Mouse (Mus musculus): ENCODE measurements around the gene Ctbp2. TPM values are rescaled to one million over a fixed set of nuclear protein-coding genes. Genes with fewer than 3 reads are reported as not detected.
A peak's percentile ranks its signal among the peaks of the same experiment; 100 is the strongest.

The Ctbp2 gene
- polyA plus RNA-seq, 1 experiment from 2014 or later: 134 TPM

- Histone ChIP-seq H3K9ac (ENCODE audit: low read depth, low read length) (no peak overlapping the region), H3K27me3 (ENCODE audit: control insufficient read depth, insufficient read depth, low read length) (no peaks in the 10 kb centered on the region), H3K27ac (ENCODE audit: low read depth, low read length) (no peak overlapping the region), H3K4me2 (replicated peaks; ENCODE audit: low read depth, low read length) (no peak overlapping the region), H3K9me3 (ENCODE audit: control insufficient read depth, low read length) (no peaks in the 10 kb centered on the region), H3K36me3 (ENCODE audit: control insufficient read depth, insufficient read depth, low read length) (no peaks in the 10 kb centered on the region), H3K4me3 (ENCODE audit: low read depth, low read length) (no peak overlapping the region), H3K4me1 (replicated peaks; ENCODE audit: control insufficient read depth, insufficient read depth, low read length) (no peaks in the 10 kb centered on the region; the same call in 1 of the 2 replicates)
- 83% methylated on average over 4 of the region's 4 CpGs for WGBS
- no peak for DNase-seq (ENCODE audit: low spot score)
- ATAC-seq (ENCODE audit: low FRiP score): no peak
Observed at GRCm38 (mm10) chr7:133008663-133009062, 115.5 kb downstream of the Ctbp2 start.

- WGBS: 86% methylated on average over 11 of the region's 11 CpGs
Observed at GRCm38 (mm10) chr7:133007343-133007742, 116.8 kb downstream of the Ctbp2 start.

GRCm38 (mm10) chr7:133005772-133006171 is 118.4 kb downstream of the Ctbp2 start:
- Histone ChIP-seq H3K27me3 (ENCODE audit: control insufficient read depth, insufficient read depth, low read length) (no peaks in the 10 kb centered on the region), H3K36me3 (ENCODE audit: control insufficient read depth, insufficient read depth, low read length) (no peaks in the 10 kb centered on the region), H3K9me3 (ENCODE audit: control insufficient read depth, low read length) (no peaks in the 10 kb centered on the region), H3K4me2 (replicated peaks; ENCODE audit: low read depth, low read length) (no peak overlapping the region), H3K4me3 (ENCODE audit: low read depth, low read length) (no peak overlapping the region), H3K9ac (ENCODE audit: low read depth, low read length) (no peak overlapping the region), H3K4me1 (replicated peaks; ENCODE audit: control insufficient read depth, insufficient read depth, low read length) (no peaks in the 10 kb centered on the region), H3K27ac (ENCODE audit: low read depth, low read length) (no peak overlapping the region)
- WGBS: 94% methylated on average over 7 of the region's 7 CpGs
- DNase-seq (ENCODE audit: low spot score): no peak
- ATAC-seq (ENCODE audit: low FRiP score): no peak

More at GRCm38 (mm10) chr7:133007343-133007742, 116.8 kb downstream of the Ctbp2 start:
- Histone ChIP-seq H3K4me3 (ENCODE audit: low read depth, low read length) (no peak overlapping the region), H3K27ac (ENCODE audit: low read depth, low read length) (no peak overlapping the region), H3K9ac (ENCODE audit: low read depth, low read length) (no peak overlapping the region), H3K9me3 (ENCODE audit: control insufficient read depth, low read length) (no peaks in the 10 kb centered on the region), H3K4me2 (replicated peaks; ENCODE audit: low read depth, low read length) (no peak overlapping the region), H3K4me1 (replicated peaks; ENCODE audit: control insufficient read depth, insufficient read depth, low read length) (no peaks in the 10 kb centered on the region; the same call in 1 of the 2 replicates), H3K36me3 (ENCODE audit: control insufficient read depth, insufficient read depth, low read length) (no peaks in the 10 kb centered on the region), H3K27me3 (ENCODE audit: control insufficient read depth, insufficient read depth, low read length) (no peaks in the 10 kb centered on the region)
- ATAC-seq (ENCODE audit: low FRiP score) (no peak), DNase-seq (ENCODE audit: low spot score) (no peak)

- Histone ChIP-seq H3K4me3 (ENCODE audit: low read depth, low read length) (no peak overlapping the region), H3K4me2 (replicated peaks; ENCODE audit: low read depth, low read length) (no peak overlapping the region), H3K4me1 (replicated peaks; ENCODE audit: control insufficient read depth, insufficient read depth, low read length) (no peaks in the 10 kb centered on the region), H3K9me3 (ENCODE audit: control insufficient read depth, low read length) (no peaks in the 10 kb centered on the region), H3K9ac (ENCODE audit: low read depth, low read length) (no peak overlapping the region), H3K27me3 (ENCODE audit: control insufficient read depth, insufficient read depth, low read length) (no peaks in the 10 kb centered on the region), H3K36me3 (ENCODE audit: control insufficient read depth, insufficient read depth, low read length) (peaks cover 2% of the 10 kb centered on the region; the same call in 1 of the 2 replicates), H3K27ac (ENCODE audit: low read depth, low read length) (no peak overlapping the region)
- 54% methylated on average over 3 of the region's 3 CpGs for WGBS
- DNase-seq (ENCODE audit: low spot score) (peak; percentile 69), ATAC-seq (ENCODE audit: low FRiP score) (no peak)
Observed at GRCm38 (mm10) chr7:133003421-133003820, 120.7 kb downstream of the Ctbp2 start.

GRCm38 (mm10) chr7:133002271-133002670 is 121.9 kb downstream of the Ctbp2 start:
- Histone ChIP-seq H3K9ac (ENCODE audit: low read depth, low read length) (no peak overlapping the region), H3K27ac (ENCODE audit: low read depth, low read length) (no peak overlapping the region), H3K9me3 (ENCODE audit: control insufficient read depth, low read length) (no peaks in the 10 kb centered on the region), H3K4me2 (replicated peaks; ENCODE audit: low read depth, low read length) (no peak overlapping the region), H3K27me3 (ENCODE audit: control insufficient read depth, insufficient read depth, low read length) (no peaks in the 10 kb centered on the region), H3K4me1 (replicated peaks; ENCODE audit: control insufficient read depth, insufficient read depth, low read length) (no peaks in the 10 kb centered on the region), H3K4me3 (ENCODE audit: low read depth, low read length) (no peak overlapping the region), H3K36me3 (ENCODE audit: control insufficient read depth, insufficient read depth, low read length) (peaks cover 2% of the 10 kb centered on the region; the same call in 1 of the 2 replicates)
- ATAC-seq (ENCODE audit: low FRiP score) (no peak), DNase-seq (ENCODE audit: low spot score) (no peak)
- 89% methylated on average over 6 of the region's 6 CpGs for WGBS

GRCm38 (mm10) chr7:133001388-133001787 is 122.8 kb downstream of the Ctbp2 start:
- ATAC-seq (ENCODE audit: low FRiP score): no peak
- no peaks in the 10 kb centered on the region for H3K9me3 ChIP-seq (ENCODE audit: control insufficient read depth, low read length)
- peaks cover 5% of the 10 kb centered on the region; the same call in 1 of the 2 replicates for H3K36me3 ChIP-seq (ENCODE audit: control insufficient read depth, insufficient read depth, low read length)
- 96% methylated on average over 3 of the region's 3 CpGs for WGBS
- H3K27me3 ChIP-seq (ENCODE audit: control insufficient read depth, insufficient read depth, low read length): no peaks in the 10 kb centered on the region
- H3K4me3 ChIP-seq (ENCODE audit: low read depth, low read length): no peak overlapping the region
- no peak overlapping the region for H3K27ac ChIP-seq (ENCODE audit: low read depth, low read length)
- no peaks in the 10 kb centered on the region for H3K4me1 ChIP-seq (replicated peaks; ENCODE audit: control insufficient read depth, insufficient read depth, low read length)
- no peak overlapping the region for H3K9ac ChIP-seq (ENCODE audit: low read depth, low read length)
- DNase-seq (ENCODE audit: low spot score): no peak
- H3K4me2 ChIP-seq (replicated peaks; ENCODE audit: low read depth, low read length): no peak overlapping the region

GRCm38 (mm10) chr7:132999061-132999460 is 125.1 kb downstream of the Ctbp2 start:
- ATAC-seq (ENCODE audit: low FRiP score) (no peak), DNase-seq (ENCODE audit: low spot score) (no peak)
- peaks cover 8% of the 10 kb centered on the region; the same call in 1 of the 2 replicates for H3K36me3 ChIP-seq (ENCODE audit: control insufficient read depth, insufficient read depth, low read length)
- H3K27ac ChIP-seq (ENCODE audit: low read depth, low read length): no peak overlapping the region
- H3K4me2 ChIP-seq (replicated peaks; ENCODE audit: low read depth, low read length): no peak overlapping the region
- H3K4me3 ChIP-seq (ENCODE audit: low read depth, low read length): no peak overlapping the region
- 95% methylated on average over 11 of the region's 11 CpGs for WGBS
- H3K27me3 ChIP-seq (ENCODE audit: control insufficient read depth, insufficient read depth, low read length): no peaks in the 10 kb centered on the region
- H3K9me3 ChIP-seq (ENCODE audit: control insufficient read depth, low read length): no peaks in the 10 kb centered on the region
- H3K9ac ChIP-seq (ENCODE audit: low read depth, low read length): no peak overlapping the region
- H3K4me1 ChIP-seq (replicated peaks; ENCODE audit: control insufficient read depth, insufficient read depth, low read length): no peaks in the 10 kb centered on the region

- no peak for DNase-seq (ENCODE audit: low spot score)
- Histone ChIP-seq H3K9me3 (ENCODE audit: control insufficient read depth, low read length) (no peaks in the 10 kb centered on the region), H3K27ac (ENCODE audit: low read depth, low read length) (no peak overlapping the region), H3K27me3 (ENCODE audit: control insufficient read depth, insufficient read depth, low read length) (no peaks in the 10 kb centered on the region), H3K4me2 (replicated peaks; ENCODE audit: low read depth, low read length) (no peak overlapping the region), H3K4me1 (replicated peaks; ENCODE audit: control insufficient read depth, insufficient read depth, low read length) (no peaks in the 10 kb centered on the region), H3K4me3 (ENCODE audit: low read depth, low read length) (no peak overlapping the region), H3K9ac (ENCODE audit: low read depth, low read length) (no peak overlapping the region), H3K36me3 (ENCODE audit: control insufficient read depth, insufficient read depth, low read length) (peaks cover 8% of the 10 kb centered on the region; the same call in 1 of the 2 replicates)
- no peak for ATAC-seq (ENCODE audit: low FRiP score)
- 98% methylated on average over 12 of the region's 12 CpGs for WGBS
Observed at GRCm38 (mm10) chr7:132998639-132999038, 125.5 kb downstream of the Ctbp2 start.

GRCm38 (mm10) chr7:132996391-132996790 is 127.8 kb downstream of the Ctbp2 start:
- Histone ChIP-seq H3K9ac (ENCODE audit: low read depth, low read length) (no peak overlapping the region), H3K36me3 (ENCODE audit: control insufficient read depth, insufficient read depth, low read length) (peaks cover 11% of the 10 kb centered on the region), H3K27ac (ENCODE audit: low read depth, low read length) (no peak overlapping the region), H3K27me3 (ENCODE audit: control insufficient read depth, insufficient read depth, low read length) (no peaks in the 10 kb centered on the region), H3K4me1 (replicated peaks; ENCODE audit: control insufficient read depth, insufficient read depth, low read length) (no peaks in the 10 kb centered on the region), H3K4me3 (ENCODE audit: low read depth, low read length) (no peak overlapping the region), H3K9me3 (ENCODE audit: control insufficient read depth, low read length) (no peaks in the 10 kb centered on the region), H3K4me2 (replicated peaks; ENCODE audit: low read depth, low read length) (no peak overlapping the region)
- WGBS: 88% methylated on average over 5 of the region's 5 CpGs
- DNase-seq (ENCODE audit: low spot score) (no peak), ATAC-seq (ENCODE audit: low FRiP score) (no peak)

All from hindbrain, embryonic 11.5 days (tissue).